Mouse (Mus musculus) neural tube, embryonic 14.5 days (tissue): Measurements from ENCODE around the gene Olfr1350. TPM values are rescaled to one million over a fixed set of nuclear protein-coding genes. Genes with fewer than 3 reads are reported as not detected.
"Not testable (repeated sequence)": the region's sequence is repeated elsewhere in the genome, so short reads cannot be mapped to it uniquely, and the experiment has no call there.

ENCODE experiments used
- ATAC-seq: fragments of 200-750 bp; cut with Nextera tagmentation; 2 replicates; pipeline ENCODE4 v1.8.0; 2017; ENCODE audit warnings: low read depth, mild to moderate bottlenecking, moderate TSS enrichment, moderate library complexity
- H3K27ac ChIP-seq: fragments of 300-500 bp; sonication (generic); 2 replicates; pipeline ENCODE4 v1.5.1; 2014; ENCODE audit warnings: low read depth, mild to moderate bottlenecking, control low read depth, low read length, moderate library complexity, mixed read lengths
- H3K27me3 ChIP-seq: fragments of 300-500 bp; sonication (generic); 2 replicates; pipeline ENCODE4 v1.6.1; 2014; ENCODE audit warnings: low read length; ENCODE audit not compliant: control insufficient read depth, insufficient read depth
- H3K36me3 ChIP-seq: fragments of 300-500 bp; sonication (generic); 2 replicates; pipeline ENCODE4 v1.6.1; 2014; ENCODE audit warnings: low read length, mixed read lengths; ENCODE audit not compliant: control insufficient read depth, insufficient read depth
- H3K4me1 ChIP-seq: fragments of 300-500 bp; sonication (generic); 2 replicates; pipeline ENCODE4 v1.6.1; 2014; ENCODE audit warnings: low read length; ENCODE audit not compliant: control insufficient read depth, insufficient read depth
- H3K4me2 ChIP-seq: fragments of 300-500 bp; sonication (generic); 2 replicates; pipeline ENCODE4 v1.6.1; 2014; ENCODE audit warnings: mild to moderate bottlenecking, low read depth, low read length, control low read depth
- H3K4me3 ChIP-seq: fragments of 300-500 bp; sonication (generic); 2 replicates; pipeline ENCODE4 v1.5.1; 2014; ENCODE audit warnings: low read depth, low read length, control low read depth, mixed read lengths
- H3K9ac ChIP-seq: fragments of 300-500 bp; sonication (generic); replicated peaks from 2 replicates; pipeline ENCODE4 v1.6.1; 2014; ENCODE audit warnings: low read depth, mild to moderate bottlenecking, control low read depth, low read length, mixed read lengths
- H3K9me3 ChIP-seq: fragments of 300-500 bp; sonication (generic); 2 replicates; pipeline ENCODE4 v1.6.1; 2016; ENCODE audit warnings: low read length; ENCODE audit not compliant: control insufficient read depth
- WGBS: fragments of 180-500 bp; shearing (Covaris S2); extraction: QIAGEN DNeasy Blood & Tissue Kit; methylation state at CpG from one replicate; pipeline ENCODE4 v1.1.7; 2014; 5-methylcytosine and 5-hydroxymethylcytosine counted together
- polyA plus RNA-seq: library from polyadenylated mRNA; unstranded; fragments of >200 nt; fragmentation: Nextera tagmentation; extraction: Ambion mirVana; gene quantifications from 2 replicates; pipeline ENCODE4 v1.2.1, GENCODE M21; 2014

Olfr1350 gene
- polyA plus RNA-seq: not detected in 2 replicates

GRCm38 (mm10) chr7:6564541-6564940 lies at the start of gene Olfr1350:
Gene Olfr1350, plus strand, starts transcription at chr7:6564841.
- no peaks in the 10 kb centered on the region for H3K4me1 ChIP-seq
- no peaks in the 10 kb centered on the region for H3K9me3 ChIP-seq
- no peak for ATAC-seq
- no peaks in the 10 kb centered on the region for H3K36me3 ChIP-seq
- H3K9ac ChIP-seq: no peak within 1 kb of the TSS
- no peak within 1 kb of the TSS for H3K27ac ChIP-seq
- no peaks in the 10 kb centered on the region for H3K27me3 ChIP-seq
- H3K4me3 ChIP-seq: no peak within 1 kb of the TSS
- H3K4me2 ChIP-seq: no peak within 1 kb of the TSS

GRCm38 (mm10) chr7:6521666-6522065 lies 43.0 kb upstream of the Olfr1350 start:
- Histone ChIP-seq H3K36me3 (no peaks in the 10 kb centered on the region), H3K27me3 (no peaks in the 10 kb centered on the region), H3K4me3 (no peak overlapping the region), H3K9me3 (peaks cover 1% of the 10 kb centered on the region; the same call in 1 of the 2 replicates), H3K9ac (no peak overlapping the region), H3K4me1 (no peaks in the 10 kb centered on the region), H3K4me2 (no peak overlapping the region), H3K27ac (no peak overlapping the region)
- 63% methylated on average over 1 of the region's 1 CpGs for WGBS
- no peak for ATAC-seq

DNA sequence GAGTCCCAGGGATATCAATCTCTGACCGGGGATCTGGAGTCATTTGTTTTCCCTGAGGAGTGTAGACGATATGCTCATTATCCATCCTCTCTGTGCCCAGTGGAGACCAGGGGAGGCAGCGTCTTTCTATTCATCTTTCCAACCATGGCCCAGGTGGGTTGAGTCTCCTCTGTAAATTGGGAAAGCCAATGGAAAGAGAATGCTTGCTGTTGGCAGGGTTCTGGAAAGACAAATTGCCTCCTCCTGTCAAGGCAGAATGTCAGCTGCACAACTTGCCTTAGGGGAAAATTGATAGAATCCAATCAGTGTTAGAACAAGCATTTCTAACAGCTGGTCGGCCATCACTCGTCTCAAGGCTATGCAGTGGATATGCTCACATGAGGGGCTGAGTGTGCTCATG lies 41.8 kb upstream of the Olfr1350 start, which contains the start of gene Olfr1349:
TSS of gene Olfr1349 (minus strand) at position 101 of the 400 bp plus-strand sequence.
- 84% methylated on average over 5 of the region's 5 CpGs for WGBS
- H3K27ac ChIP-seq: no peak within 1 kb of the TSS
- no peak within 1 kb of the TSS for H3K4me2 ChIP-seq
- H3K36me3 ChIP-seq: no peaks in the 10 kb centered on the region
- no peaks in the 10 kb centered on the region for H3K27me3 ChIP-seq
- H3K9ac ChIP-seq: no peak within 1 kb of the TSS
- H3K9me3 ChIP-seq: no peaks in the 10 kb centered on the region
- ATAC-seq: no peak
- H3K4me3 ChIP-seq: no peak within 1 kb of the TSS
- H3K4me1 ChIP-seq: no peaks in the 10 kb centered on the region

DNA sequence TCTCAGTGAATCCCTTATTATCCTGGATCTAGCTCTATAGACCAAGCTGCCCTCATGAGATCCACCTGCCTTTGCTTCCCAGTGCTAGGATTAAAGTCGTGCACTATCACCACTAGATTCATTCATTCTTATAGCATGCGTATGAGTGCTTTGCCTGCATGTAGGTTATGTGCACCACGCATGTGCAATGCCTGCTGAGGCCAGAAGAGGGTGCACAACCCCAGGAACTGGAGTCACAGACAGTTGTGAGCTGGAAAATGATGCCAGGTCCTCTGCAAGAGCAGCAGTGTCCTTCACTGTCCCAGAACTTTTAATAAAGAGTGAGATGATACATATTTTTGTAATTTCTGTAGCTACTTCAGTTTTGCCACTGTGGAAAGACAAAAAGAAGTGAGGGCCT lies 39.6 kb upstream of the Olfr1350 start:
- H3K4me1 ChIP-seq: no peaks in the 10 kb centered on the region
- no peak overlapping the region for H3K4me3 ChIP-seq
- WGBS: 64% methylated on average over 3 of the region's 3 CpGs
- H3K36me3 ChIP-seq: no peaks in the 10 kb centered on the region
- no peaks in the 10 kb centered on the region for H3K27me3 ChIP-seq
- no peak overlapping the region for H3K27ac ChIP-seq
- no peak for ATAC-seq
- no peak overlapping the region for H3K4me2 ChIP-seq
- no peak overlapping the region for H3K9ac ChIP-seq
- no peaks in the 10 kb centered on the region; the same call in 1 of the 2 replicates for H3K9me3 ChIP-seq

DNA sequence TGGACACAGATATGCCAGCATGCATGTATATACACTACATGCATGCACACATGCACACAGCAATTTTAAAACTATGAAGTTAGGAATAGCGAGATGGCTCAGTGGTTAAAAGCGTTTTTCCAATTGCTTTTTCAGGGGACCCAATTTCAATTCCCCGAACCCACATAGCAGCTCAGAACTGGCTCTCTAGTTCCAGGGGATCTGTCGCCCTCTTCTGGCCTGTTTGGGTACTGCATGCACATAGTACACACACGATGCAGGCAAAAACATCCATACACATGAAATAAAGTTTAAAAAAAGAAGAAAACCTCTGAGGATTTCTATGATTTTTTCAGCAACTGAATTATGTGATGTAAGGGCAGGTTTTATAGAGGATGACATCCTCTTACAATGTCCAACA lies 38.5 kb upstream of the Olfr1350 start:
- H3K4me3 ChIP-seq: no peak overlapping the region
- H3K27ac ChIP-seq: no peak overlapping the region
- no peaks in the 10 kb centered on the region for H3K27me3 ChIP-seq
- WGBS: 68% methylated on average over 5 of the region's 5 CpGs
- H3K9me3 ChIP-seq: no peaks in the 10 kb centered on the region; the same call in 1 of the 2 replicates
- no peaks in the 10 kb centered on the region for H3K36me3 ChIP-seq
- H3K4me1 ChIP-seq: no peaks in the 10 kb centered on the region
- H3K4me2 ChIP-seq: no peak overlapping the region
- no peak overlapping the region for H3K9ac ChIP-seq
- no peak for ATAC-seq

DNA sequence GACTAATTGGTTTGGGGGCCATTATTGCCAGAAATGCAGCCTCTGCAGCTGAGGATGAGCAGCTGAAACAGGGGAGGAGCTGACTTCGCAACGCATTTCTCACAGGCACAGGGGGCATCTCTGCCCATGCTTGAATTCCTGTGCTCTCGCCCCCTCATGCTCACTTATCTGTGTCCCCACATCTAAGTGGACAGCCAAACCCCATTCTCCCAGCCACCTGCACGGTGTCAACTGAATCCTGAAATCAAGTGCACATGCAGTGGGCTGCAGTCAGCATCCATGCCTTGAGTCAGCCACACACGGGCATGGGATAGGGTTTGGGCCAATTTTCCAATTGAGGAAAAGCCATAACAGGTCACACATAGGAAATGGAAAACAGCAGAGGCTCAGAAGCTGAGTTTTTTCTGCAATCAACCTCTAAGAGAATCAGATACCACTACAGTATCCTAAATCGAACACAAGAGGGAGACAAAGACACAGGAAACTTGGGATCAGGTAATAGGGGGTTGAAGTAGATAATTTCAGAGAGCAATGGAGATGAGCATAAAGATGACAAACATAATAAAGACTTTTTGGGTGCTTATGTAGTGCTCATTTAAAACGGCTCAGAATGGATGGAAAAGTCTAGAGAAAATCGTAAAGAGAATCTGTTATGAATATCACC lies 21.6 kb downstream of the Olfr1350 start:
- H3K4me3 ChIP-seq: no peak overlapping the region
- no peaks in the 10 kb centered on the region for H3K36me3 ChIP-seq
- H3K4me1 ChIP-seq: no peaks in the 10 kb centered on the region
- H3K27me3 ChIP-seq: no peaks in the 10 kb centered on the region
- no peak overlapping the region for H3K27ac ChIP-seq
- peak; percentile 68; the same call in 1 of the 2 replicates for ATAC-seq
- H3K9me3 ChIP-seq: no peaks in the 10 kb centered on the region
- no peak overlapping the region for H3K9ac ChIP-seq
- H3K4me2 ChIP-seq: no peak overlapping the region
- WGBS: 59% methylated on average over 8 of the region's 8 CpGs

- ATAC-seq, H3K9me3 ChIP-seq, H3K4me3 ChIP-seq, H3K27ac ChIP-seq, H3K4me1 ChIP-seq, H3K9ac ChIP-seq, H3K4me2 ChIP-seq, H3K36me3 ChIP-seq, H3K27me3 ChIP-seq: not testable (repeated sequence)
- WGBS: 88% methylated on average over 13 of the region's 13 CpGs
These were observed 24.1 kb downstream of the Olfr1350 start for GRCm38 (mm10) chr7:6588766-6589165.

DNA sequence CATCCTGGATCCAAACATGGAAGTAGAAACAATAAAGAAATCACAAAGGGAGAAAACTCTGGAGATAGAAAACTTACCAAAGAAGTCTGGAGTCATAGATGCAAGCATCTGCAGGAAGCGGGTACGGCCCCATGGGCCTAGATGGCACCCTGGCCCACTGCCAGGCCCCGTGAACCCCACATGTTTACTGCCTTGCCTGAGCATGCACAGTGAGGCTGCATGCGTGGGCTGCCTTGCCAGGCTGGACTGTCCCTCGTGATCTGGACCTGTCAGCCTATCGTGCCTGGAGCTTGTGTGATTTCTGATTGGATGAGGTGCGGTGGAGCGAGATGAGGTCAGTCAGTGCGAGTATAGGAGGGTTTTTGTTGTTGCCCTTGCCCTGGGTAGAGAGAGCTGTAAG lies 38.7 kb downstream of the Olfr1350 start:
- WGBS: 93% methylated on average over 9 of the region's 9 CpGs
- Histone ChIP-seq H3K9me3 (no peaks in the 10 kb centered on the region), H3K27ac (no peak overlapping the region), H3K27me3 (no peaks in the 10 kb centered on the region), H3K36me3 (no peaks in the 10 kb centered on the region), H3K9ac (no peak overlapping the region), H3K4me1 (no peaks in the 10 kb centered on the region), H3K4me2 (no peak overlapping the region), H3K4me3 (no peak overlapping the region)
- ATAC-seq: no peak
